Mouse (Mus musculus) forebrain, embryonic 11.5 days (tissue): ENCODE measurements at regions not wholly inside any gene's neighbourhood (a gene's known extent, or its start where the extent isn't known, plus 50 kb on each side); places are given as distances from the start of the nearest gene placed in this dataset.
A peak's percentile ranks its signal among the peaks of the same experiment; 100 is the strongest.

Experiments used
- ATAC-seq: fragments of 200-750 bp; cut with Nextera tagmentation; replicated peaks from 2 replicates; pipeline ENCODE4 v1.8.0; 2017; ENCODE audit warnings: moderate TSS enrichment; ENCODE audit not compliant: low FRiP score
- DNase-seq: peaks from one replicate; pipeline ENCODE4 v3.0.0-alpha.2; 2017; ENCODE audit warnings: low spot score
- H3K27ac ChIP-seq: fragments of 300-500 bp; sonication (generic); 2 replicates; pipeline ENCODE4 v1.5.1; 2014; ENCODE audit warnings: low read depth, low read length
- H3K27me3 ChIP-seq: fragments of 300-500 bp; sonication (generic); 2 replicates; pipeline ENCODE4 v1.6.1; 2014; ENCODE audit warnings: mild to moderate bottlenecking, low read length, mixed read lengths; ENCODE audit not compliant: control insufficient read depth, insufficient read depth
- H3K36me3 ChIP-seq: fragments of 300-500 bp; sonication (generic); 2 replicates; pipeline ENCODE4 v1.6.1; 2014; ENCODE audit warnings: mild to moderate bottlenecking, low read length, moderate library complexity, mixed read lengths; ENCODE audit not compliant: control insufficient read depth, insufficient read depth
- H3K4me1 ChIP-seq: fragments of 300-500 bp; sonication (generic); replicated peaks from 2 replicates; pipeline ENCODE4 v1.6.1; 2014; ENCODE audit warnings: low read length, mixed read lengths; ENCODE audit not compliant: control insufficient read depth, insufficient read depth
- H3K4me2 ChIP-seq: fragments of 300-500 bp; sonication (generic); 2 replicates; pipeline ENCODE4 v1.6.1; 2014; ENCODE audit warnings: low read depth, mild to moderate bottlenecking, low read length, moderate library complexity, mixed read lengths; ENCODE audit not compliant: severe bottlenecking
- H3K4me3 ChIP-seq: fragments of 300-500 bp; sonication (generic); 2 replicates; pipeline ENCODE4 v1.5.1; 2014; ENCODE audit warnings: low read depth, low read length
- H3K9ac ChIP-seq: fragments of 300-500 bp; sonication (generic); 2 replicates; pipeline ENCODE4 v1.6.1; 2014; ENCODE audit warnings: low read length
- H3K9me3 ChIP-seq: fragments of 300-500 bp; sonication (generic); 2 replicates; pipeline ENCODE4 v1.6.1; 2016; ENCODE audit warnings: low read length, mixed read lengths; ENCODE audit not compliant: control insufficient read depth
- WGBS: fragments of 180-500 bp; shearing (Covaris S2); extraction: QIAGEN DNeasy Blood & Tissue Kit; methylation state at CpG from one replicate; pipeline ENCODE4 v1.1.7; 2014; 5-methylcytosine and 5-hydroxymethylcytosine counted together

- H3K36me3 ChIP-seq = no peaks in the 10 kb centered on the region
- H3K9me3 ChIP-seq = no peaks in the 10 kb centered on the region
Observed at GRCm38 (mm10) chr6:147817262-147817661, 229.8 kb upstream of the Far2 start.

GRCm38 (mm10) chr6:147822215-147822614 lies 224.8 kb upstream of the Far2 start:
- H3K4me2 ChIP-seq = no peak overlapping the region
- ATAC-seq = peak; percentile 27; the same call in 1 of the 2 replicates
- H3K36me3 ChIP-seq = no peaks in the 10 kb centered on the region
- H3K9ac ChIP-seq = no peak overlapping the region
- no peaks in the 10 kb centered on the region for H3K27me3 ChIP-seq
- H3K9me3 ChIP-seq = no peaks in the 10 kb centered on the region
- no peaks in the 10 kb centered on the region for H3K4me1 ChIP-seq
- H3K27ac ChIP-seq = no peak overlapping the region
- no peak overlapping the region for H3K4me3 ChIP-seq
- no peak for DNase-seq
- 65% methylated on average over 4 of the region's 4 CpGs for WGBS

More at GRCm38 (mm10) chr6:147817262-147817661, 229.8 kb upstream of the Far2 start:
- Histone ChIP-seq H3K27ac (no peak overlapping the region), H3K4me2 (no peak overlapping the region), H3K9ac (no peak overlapping the region), H3K4me3 (no peak overlapping the region), H3K4me1 (no peaks in the 10 kb centered on the region), H3K27me3 (no peaks in the 10 kb centered on the region)
- ATAC-seq (no peak), DNase-seq (no peak)

- H3K4me2 ChIP-seq = no peak overlapping the region
- no peaks in the 10 kb centered on the region for H3K4me1 ChIP-seq
- H3K27me3 ChIP-seq = no peaks in the 10 kb centered on the region
- H3K36me3 ChIP-seq = no peaks in the 10 kb centered on the region
- H3K9me3 ChIP-seq = no peaks in the 10 kb centered on the region
- no peak for ATAC-seq
- DNase-seq = no peak
- H3K27ac ChIP-seq = no peak overlapping the region
- H3K9ac ChIP-seq = no peak overlapping the region
- no peak overlapping the region for H3K4me3 ChIP-seq
- WGBS = 74% methylated on average over 3 of the region's 3 CpGs
Observed at GRCm38 (mm10) chr6:147832521-147832920, 214.5 kb upstream of the Far2 start.

GRCm38 (mm10) chr6:147833501-147833900 lies 213.6 kb upstream of the Far2 start:
- Histone ChIP-seq H3K27ac (no peak overlapping the region), H3K27me3 (no peaks in the 10 kb centered on the region), H3K4me2 (no peak overlapping the region), H3K9ac (no peak overlapping the region), H3K36me3 (no peaks in the 10 kb centered on the region), H3K4me3 (no peak overlapping the region), H3K9me3 (no peaks in the 10 kb centered on the region), H3K4me1 (no peaks in the 10 kb centered on the region)
- DNase-seq (no peak), ATAC-seq (no peak)
- 82% methylated on average over 3 of the region's 3 CpGs for WGBS

GRCm38 (mm10) chr6:147838846-147839245 lies 208.2 kb upstream of the Far2 start:
- Histone ChIP-seq H3K9ac (no peak overlapping the region), H3K4me3 (no peak overlapping the region), H3K27me3 (no peaks in the 10 kb centered on the region), H3K4me2 (no peak overlapping the region), H3K27ac (no peak overlapping the region), H3K36me3 (no peaks in the 10 kb centered on the region), H3K4me1 (no peaks in the 10 kb centered on the region), H3K9me3 (no peaks in the 10 kb centered on the region)
- DNase-seq (no peak), ATAC-seq (no peak)
- WGBS = 83% methylated on average over 5 of the region's 5 CpGs

GRCm38 (mm10) chr6:147849988-147850387 lies 197.1 kb upstream of the Far2 start:
- 98% methylated on average over 2 of the region's 2 CpGs for WGBS
- Histone ChIP-seq H3K27me3 (no peaks in the 10 kb centered on the region), H3K4me3 (no peak overlapping the region), H3K4me2 (no peak overlapping the region), H3K9me3 (no peaks in the 10 kb centered on the region), H3K36me3 (no peaks in the 10 kb centered on the region), H3K27ac (no peak overlapping the region), H3K9ac (no peak overlapping the region), H3K4me1 (no peaks in the 10 kb centered on the region)
- ATAC-seq (no peak), DNase-seq (no peak)

GRCm38 (mm10) chr6:147861116-147861515 lies 185.9 kb upstream of the Far2 start:
- no peak overlapping the region for H3K4me2 ChIP-seq
- no peaks in the 10 kb centered on the region for H3K27me3 ChIP-seq
- no peak overlapping the region for H3K4me3 ChIP-seq
- no peaks in the 10 kb centered on the region for H3K4me1 ChIP-seq
- H3K27ac ChIP-seq = no peak overlapping the region
- no peak for DNase-seq
- no peak overlapping the region for H3K9ac ChIP-seq
- no peaks in the 10 kb centered on the region for H3K36me3 ChIP-seq
- 72% methylated on average over 2 of the region's 2 CpGs for WGBS
- H3K9me3 ChIP-seq = no peaks in the 10 kb centered on the region
- peak; percentile 24; the same call in 1 of the 2 replicates for ATAC-seq

- H3K4me2 ChIP-seq = no peak overlapping the region
- H3K9ac ChIP-seq = no peak overlapping the region
- no peak overlapping the region for H3K27ac ChIP-seq
- WGBS = 87% methylated on average over 3 of the region's 3 CpGs
- no peaks in the 10 kb centered on the region for H3K4me1 ChIP-seq
- H3K9me3 ChIP-seq = no peaks in the 10 kb centered on the region
- H3K36me3 ChIP-seq = no peaks in the 10 kb centered on the region
- no peaks in the 10 kb centered on the region for H3K27me3 ChIP-seq
- H3K4me3 ChIP-seq = no peak overlapping the region
- ATAC-seq (no peak), DNase-seq (no peak)
Observed at GRCm38 (mm10) chr6:147871033-147871432, 176.0 kb upstream of the Far2 start.

GRCm38 (mm10) chr6:147873173-147873572 lies 173.9 kb upstream of the Far2 start:
- no peak overlapping the region for H3K9ac ChIP-seq
- no peak overlapping the region for H3K4me2 ChIP-seq
- no peak for DNase-seq
- 84% methylated on average over 3 of the region's 3 CpGs for WGBS
- no peak for ATAC-seq
- H3K27me3 ChIP-seq = no peaks in the 10 kb centered on the region
- H3K9me3 ChIP-seq = no peaks in the 10 kb centered on the region
- no peaks in the 10 kb centered on the region for H3K36me3 ChIP-seq
- H3K4me1 ChIP-seq = no peaks in the 10 kb centered on the region
- H3K4me3 ChIP-seq = no peak overlapping the region
- no peak overlapping the region for H3K27ac ChIP-seq
